ENCODE assay signal across 14 mouse cellular contexts in the genomic region with DNA sequence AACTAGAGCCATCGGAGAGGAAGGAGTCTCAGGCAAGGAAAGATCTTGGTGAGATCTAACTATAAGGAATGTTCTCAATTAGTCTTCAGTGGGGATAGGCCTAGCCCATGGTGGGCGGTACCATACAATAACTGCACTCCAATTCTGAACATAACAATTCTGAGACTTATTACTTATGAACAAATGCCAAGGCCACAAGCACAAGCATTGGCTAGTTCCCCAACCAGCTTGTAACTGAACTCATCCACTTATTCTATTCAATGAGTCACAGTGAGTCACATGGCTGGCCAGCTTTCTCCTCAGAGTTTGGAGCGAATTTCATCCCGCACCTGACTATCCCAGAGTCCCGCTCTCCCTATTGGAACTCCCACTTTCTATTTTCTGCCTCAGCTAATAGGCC.
"Had no signal": no experiment of that assay in that cellular context is flagged by ENCODE, and none has a peak within 500 bp of the region (broad histone marks: within the 10 kb centered on the region; RNA-seq: fewer than 3 reads in every experiment).

No protein-coding gene starts in this region.

- H3K4me3 ChIP-seq: kidney, embryonic 15.5 days; left cerebral cortex, adult 2 months; liver, embryonic 13.5 days; midbrain, embryonic 13.5 days; stomach, embryonic 15.5 days had no signal

- H3K4me2 ChIP-seq: kidney, embryonic 15.5 days; liver, embryonic 13.5 days; midbrain, embryonic 13.5 days; stomach, embryonic 15.5 days had no signal

- H3K27me3 ChIP-seq: liver, embryonic 13.5 days; midbrain, embryonic 13.5 days; stomach, embryonic 15.5 days had no signal

- DNase-seq: kidney, postnatal 10 days; kidney, postnatal 36 days; layer of hippocampus, postnatal 36 days; liver, embryonic 13.5 days; lung, adult 2 months; right cerebral cortex, postnatal 25 days; spleen, adult 18-20 months; thymus, postnatal 25 days had no signal

- ATAC-seq: midbrain, embryonic 13.5 days; midbrain, embryonic 16.5 days had no signal

- H3K4me1 ChIP-seq: liver, embryonic 13.5 days; midbrain, embryonic 13.5 days had no signal

- H3K27ac ChIP-seq: kidney, embryonic 15.5 days; left cerebral cortex, adult 2 months; liver, embryonic 13.5 days; macrophage; midbrain, embryonic 13.5 days; stomach, embryonic 15.5 days had no signal

- H3K9ac ChIP-seq: kidney, embryonic 15.5 days; liver, embryonic 13.5 days; midbrain, embryonic 13.5 days; stomach, embryonic 15.5 days had no signal

- H3K36me3 ChIP-seq: kidney, embryonic 15.5 days; liver, embryonic 13.5 days; midbrain, embryonic 13.5 days; stomach, embryonic 15.5 days had no signal

- H3K9me3 ChIP-seq: liver, embryonic 13.5 days; stomach, embryonic 15.5 days had no signal
